Mouse (Mus musculus) neural tube, embryonic 14.5 days (tissue): ENCODE measurements around the gene Rab15. TPM values are rescaled to one million over a fixed set of nuclear protein-coding genes. Genes with fewer than 3 reads are reported as not detected.
"Not testable (repeated sequence)": the region's sequence is repeated elsewhere in the genome, so short reads cannot be mapped to it uniquely, and the experiment has no call there.

Experiments used
- ATAC-seq: fragments of 200-750 bp; cut with Nextera tagmentation; 2 replicates; pipeline ENCODE4 v1.8.0; 2017; ENCODE audit warnings: low read depth, mild to moderate bottlenecking, moderate TSS enrichment, moderate library complexity
- H3K27ac ChIP-seq: fragments of 300-500 bp; sonication (generic); 2 replicates; pipeline ENCODE4 v1.5.1; 2014; ENCODE audit warnings: low read depth, mild to moderate bottlenecking, control low read depth, low read length, moderate library complexity, mixed read lengths
- H3K27me3 ChIP-seq: fragments of 300-500 bp; sonication (generic); 2 replicates; pipeline ENCODE4 v1.6.1; 2014; ENCODE audit warnings: low read length; ENCODE audit not compliant: control insufficient read depth, insufficient read depth
- H3K36me3 ChIP-seq: fragments of 300-500 bp; sonication (generic); 2 replicates; pipeline ENCODE4 v1.6.1; 2014; ENCODE audit warnings: low read length, mixed read lengths; ENCODE audit not compliant: control insufficient read depth, insufficient read depth
- H3K4me1 ChIP-seq: fragments of 300-500 bp; sonication (generic); 2 replicates; pipeline ENCODE4 v1.6.1; 2014; ENCODE audit warnings: low read length; ENCODE audit not compliant: control insufficient read depth, insufficient read depth
- H3K4me2 ChIP-seq: fragments of 300-500 bp; sonication (generic); 2 replicates; pipeline ENCODE4 v1.6.1; 2014; ENCODE audit warnings: mild to moderate bottlenecking, low read depth, low read length, control low read depth
- H3K4me3 ChIP-seq: fragments of 300-500 bp; sonication (generic); 2 replicates; pipeline ENCODE4 v1.5.1; 2014; ENCODE audit warnings: low read depth, low read length, control low read depth, mixed read lengths
- H3K9ac ChIP-seq: fragments of 300-500 bp; sonication (generic); replicated peaks from 2 replicates; pipeline ENCODE4 v1.6.1; 2014; ENCODE audit warnings: low read depth, mild to moderate bottlenecking, control low read depth, low read length, mixed read lengths
- H3K9me3 ChIP-seq: fragments of 300-500 bp; sonication (generic); 2 replicates; pipeline ENCODE4 v1.6.1; 2016; ENCODE audit warnings: low read length; ENCODE audit not compliant: control insufficient read depth
- WGBS: fragments of 180-500 bp; shearing (Covaris S2); extraction: QIAGEN DNeasy Blood & Tissue Kit; methylation state at CpG from one replicate; pipeline ENCODE4 v1.1.7; 2014; 5-methylcytosine and 5-hydroxymethylcytosine counted together
- polyA plus RNA-seq: library from polyadenylated mRNA; unstranded; fragments of >200 nt; fragmentation: Nextera tagmentation; extraction: Ambion mirVana; gene quantifications from 2 replicates; pipeline ENCODE4 v1.2.1, GENCODE M21; 2014

Rab15 gene
- 22.3 and 29.9 TPM in 2 replicates for polyA plus RNA-seq

DNA sequence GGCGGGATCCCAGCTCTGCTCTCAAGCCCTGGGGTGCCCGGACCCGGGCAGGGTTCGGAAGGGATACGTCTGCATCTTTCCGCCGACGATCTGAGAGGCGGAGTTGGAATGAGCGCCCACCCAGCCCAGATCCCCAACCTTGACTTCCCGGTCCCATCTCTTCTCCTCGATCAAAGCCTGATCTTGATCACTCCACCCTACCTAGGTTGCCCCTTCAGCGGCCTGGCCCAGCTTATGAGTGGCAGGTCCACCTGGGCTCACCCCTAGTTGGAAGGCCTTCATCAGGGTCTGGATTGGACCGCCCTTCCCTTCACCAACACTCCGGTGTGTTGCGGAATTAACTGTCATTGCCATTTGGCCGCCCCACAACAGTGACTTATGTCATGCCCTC lies at the start of gene Rab15:
Rab15 (minus strand) TSS at position 258 of the 391 bp plus-strand sequence.
- peak; percentile 32 for ATAC-seq
- under 1% methylated on average over 16 of the region's 17 CpGs for WGBS
- H3K4me3 ChIP-seq: peak within 1 kb of the TSS; percentile 78
- peaks cover 2% of the 10 kb centered on the region; the same call in 1 of the 2 replicates for H3K27me3 ChIP-seq
- no peaks in the 10 kb centered on the region for H3K9me3 ChIP-seq
- H3K4me2 ChIP-seq: peak within 1 kb of the TSS; percentile 64
- H3K36me3 ChIP-seq: no peaks in the 10 kb centered on the region
- peaks cover 13% of the 10 kb centered on the region; the same call in 1 of the 2 replicates for H3K4me1 ChIP-seq
- peak within 1 kb of the TSS; percentile 88 for H3K9ac ChIP-seq
- peak within 1 kb of the TSS; percentile 80 for H3K27ac ChIP-seq

DNA sequence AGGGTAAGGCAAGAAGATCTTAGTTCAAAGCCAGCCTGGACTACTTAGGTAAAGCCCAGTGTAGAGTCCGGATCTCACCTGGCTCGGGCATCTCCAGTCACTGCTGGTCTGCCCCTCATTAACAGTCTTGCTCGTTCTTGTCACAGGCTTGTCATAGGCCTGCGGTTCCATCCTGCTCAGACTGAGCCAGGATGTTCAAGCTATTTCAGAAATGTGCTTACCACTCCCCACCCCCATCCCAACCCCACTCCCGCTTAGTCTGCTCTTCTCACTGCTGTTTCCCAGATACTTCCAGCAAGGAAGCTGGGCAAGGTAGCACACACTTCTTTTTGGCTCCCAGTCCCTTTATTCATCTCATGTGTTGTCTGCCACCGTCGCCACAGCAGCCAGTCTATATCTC lies 46.9 kb upstream of the Rab15 start:
- ATAC-seq: no peak
- H3K4me2 ChIP-seq: no peak overlapping the region
- no peaks in the 10 kb centered on the region for H3K36me3 ChIP-seq
- H3K4me1 ChIP-seq: no peaks in the 10 kb centered on the region
- WGBS: 92% methylated on average over 7 of the region's 7 CpGs
- H3K9me3 ChIP-seq: no peaks in the 10 kb centered on the region
- no peak overlapping the region for H3K9ac ChIP-seq
- no peaks in the 10 kb centered on the region for H3K27me3 ChIP-seq
- H3K4me3 ChIP-seq: no peak overlapping the region
- H3K27ac ChIP-seq: no peak overlapping the region

- Histone ChIP-seq H3K4me2 (no peak overlapping the region), H3K27ac (no peak overlapping the region), H3K27me3 (no peaks in the 10 kb centered on the region), H3K4me3 (no peak overlapping the region), H3K4me1 (no peaks in the 10 kb centered on the region), H3K9ac (no peak overlapping the region), H3K36me3 (no peaks in the 10 kb centered on the region; the same call in 1 of the 2 replicates), H3K9me3 (no peaks in the 10 kb centered on the region)
- 74% methylated on average over 14 of the region's 14 CpGs for WGBS
- ATAC-seq: no peak
Measured at GRCm38 (mm10) chr12:76868463-76869198, 45.9 kb upstream of the Rab15 start.

GRCm38 (mm10) chr12:76867586-76868280 lies 45.0 kb upstream of the Rab15 start:
- Histone ChIP-seq H3K27me3 (no peaks in the 10 kb centered on the region), H3K4me2 (no peak overlapping the region), H3K9me3 (no peaks in the 10 kb centered on the region), H3K4me1 (no peaks in the 10 kb centered on the region), H3K4me3 (no peak overlapping the region), H3K9ac (no peak overlapping the region), H3K36me3 (no peaks in the 10 kb centered on the region; the same call in 1 of the 2 replicates), H3K27ac (no peak overlapping the region)
- 71% methylated on average over 10 of the region's 10 CpGs for WGBS
- no peak for ATAC-seq

- H3K27ac ChIP-seq: no peak overlapping the region
- no peak overlapping the region for H3K4me3 ChIP-seq
- 83% methylated on average over 13 of the region's 13 CpGs for WGBS
- no peak overlapping the region for H3K4me2 ChIP-seq
- no peaks in the 10 kb centered on the region for H3K4me1 ChIP-seq
- no peaks in the 10 kb centered on the region for H3K9me3 ChIP-seq
- no peaks in the 10 kb centered on the region; the same call in 1 of the 2 replicates for H3K36me3 ChIP-seq
- no peak overlapping the region for H3K9ac ChIP-seq
- no peak for ATAC-seq
- H3K27me3 ChIP-seq: no peaks in the 10 kb centered on the region
Measured at GRCm38 (mm10) chr12:76865266-76865665, 42.6 kb upstream of the Rab15 start.

- no peak for ATAC-seq
- no peak overlapping the region for H3K9ac ChIP-seq
- H3K36me3 ChIP-seq: no peaks in the 10 kb centered on the region; the same call in 1 of the 2 replicates
- H3K4me1 ChIP-seq: no peaks in the 10 kb centered on the region
- 82% methylated on average over 11 of the region's 11 CpGs for WGBS
- H3K4me2 ChIP-seq: no peak overlapping the region
- H3K27ac ChIP-seq: no peak overlapping the region
- H3K27me3 ChIP-seq: no peaks in the 10 kb centered on the region
- no peaks in the 10 kb centered on the region for H3K9me3 ChIP-seq
- no peak overlapping the region for H3K4me3 ChIP-seq
Measured at GRCm38 (mm10) chr12:76863651-76864050, 40.9 kb upstream of the Rab15 start.

GRCm38 (mm10) chr12:76858788-76859187 lies 36.1 kb upstream of the Rab15 start:
- not testable (repeated sequence) for H3K27ac ChIP-seq, H3K9ac ChIP-seq, H3K27me3 ChIP-seq, H3K4me2 ChIP-seq, H3K4me3 ChIP-seq, H3K4me1 ChIP-seq, H3K36me3 ChIP-seq, H3K9me3 ChIP-seq, ATAC-seq
- WGBS: 51% methylated on average over 6 of the region's 6 CpGs

- no peak overlapping the region; the same call in 1 of the 2 replicates for H3K27ac ChIP-seq
- H3K4me3 ChIP-seq: no peak overlapping the region
- no peaks in the 10 kb centered on the region for H3K27me3 ChIP-seq
- H3K4me2 ChIP-seq: no peak overlapping the region
- ATAC-seq: peak; percentile 65; the same call in 1 of the 2 replicates
- 49% methylated on average over 10 of the region's 10 CpGs for WGBS
- H3K36me3 ChIP-seq: no peaks in the 10 kb centered on the region
- H3K9me3 ChIP-seq: no peaks in the 10 kb centered on the region
- H3K4me1 ChIP-seq: no peaks in the 10 kb centered on the region
- H3K9ac ChIP-seq: no peak overlapping the region
Measured at GRCm38 (mm10) chr12:76857087-76857486, 34.4 kb upstream of the Rab15 start.
